Mouse (Mus musculus) kidney, postnatal 4 days (tissue): ENCODE results near the gene Fhad1.
A peak's percentile ranks its signal among the peaks of the same experiment; 100 is the strongest.

Experiments
- DNase-seq, 2 experiments: peaks; one replicate each; pipeline ENCODE4 v3.0.0; 2021; ENCODE audit warnings: mixed read lengths in 2 of 2

Gene Fhad1

DNA sequence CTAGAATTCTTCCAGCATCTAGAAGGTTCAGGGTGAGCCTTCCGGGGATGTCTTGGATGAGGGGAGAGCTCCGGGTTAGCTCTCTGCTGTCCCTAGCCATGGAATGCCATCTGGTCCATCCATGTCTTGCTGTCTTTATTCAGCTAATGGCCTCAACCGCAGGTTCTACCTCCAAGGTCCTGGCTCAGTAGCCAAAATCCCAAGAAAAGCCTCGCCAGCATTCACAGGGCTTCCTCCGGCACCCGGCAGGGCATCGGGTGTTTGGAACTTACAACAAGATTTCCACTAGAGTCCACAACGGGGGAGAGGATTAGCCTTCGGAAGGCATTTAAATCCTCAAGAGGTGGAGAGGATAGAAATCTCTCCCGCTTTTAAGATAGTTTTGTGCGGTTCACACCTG is 84.9 kb downstream of the Fhad1 start:
- no peak for DNase-seq

DNA sequence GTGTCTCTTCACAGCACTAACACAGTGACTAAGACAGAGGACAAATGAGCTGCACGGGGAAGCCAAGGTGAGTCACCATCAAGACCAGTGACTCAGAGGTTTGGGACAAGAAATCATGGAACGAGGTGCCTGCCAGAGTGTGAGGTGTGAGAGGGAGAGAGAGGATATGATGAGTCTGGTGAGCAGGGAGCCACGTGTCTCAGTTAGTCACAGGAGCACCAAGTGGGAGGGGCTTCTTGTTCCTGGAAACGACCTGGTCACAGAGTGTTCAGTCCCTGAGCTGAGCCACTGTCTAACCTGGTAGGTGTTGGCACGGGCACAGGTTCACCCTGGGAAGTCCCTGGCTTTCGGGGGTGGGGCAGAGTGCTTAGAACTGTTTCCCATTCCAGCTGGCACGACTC is 86.0 kb downstream of the Fhad1 start:
- DNase-seq, result peak; percentile 46 to 64

DNA sequence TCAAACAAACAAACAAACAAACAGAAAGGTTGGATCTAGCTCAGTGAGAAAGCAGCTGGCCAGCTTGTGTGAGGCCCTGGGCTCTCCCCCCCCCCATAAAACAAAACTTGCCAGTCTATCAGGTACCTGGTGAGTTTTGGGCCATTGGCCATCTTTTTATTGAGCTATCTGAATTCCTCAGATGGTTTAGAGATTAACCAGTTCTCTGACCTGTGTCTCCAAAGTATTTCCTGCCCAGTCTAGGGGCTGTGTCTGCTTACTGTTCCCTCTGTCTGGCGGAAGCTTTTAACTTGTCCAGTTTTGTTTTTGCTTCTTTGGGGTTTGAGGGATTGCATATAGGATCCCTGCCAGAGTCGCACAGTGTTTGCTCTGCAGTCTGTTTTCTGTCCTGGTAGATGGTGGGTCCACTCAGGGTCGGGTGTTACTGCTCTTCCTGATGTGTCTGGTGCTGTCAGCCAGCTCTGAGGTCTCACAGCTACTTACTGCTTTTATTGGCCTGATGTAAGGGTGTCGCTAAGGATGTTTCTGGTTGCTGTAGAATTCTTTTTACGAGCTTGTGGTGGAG is 89.0 kb downstream of the Fhad1 start:
- DNase-seq, result peak; percentile 48 to 61

DNA sequence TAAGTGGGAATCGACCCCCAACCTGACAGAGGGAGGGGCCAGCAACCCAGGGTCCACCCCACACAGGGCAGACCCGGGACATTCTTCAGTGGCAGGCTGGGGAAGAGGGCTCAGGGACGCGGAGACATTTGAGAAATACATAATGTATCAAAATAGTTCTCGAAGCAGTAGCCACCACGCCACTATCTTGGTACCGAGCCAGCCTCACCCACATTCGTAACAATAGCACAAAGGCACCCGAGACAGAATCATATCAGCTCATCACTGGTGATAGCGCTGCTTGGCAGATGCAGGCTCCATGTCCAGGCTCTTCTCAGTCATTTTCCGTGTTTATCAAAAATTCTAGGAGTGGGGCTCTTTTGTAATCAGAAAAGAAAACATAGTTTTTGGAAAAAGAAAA is 90.9 kb downstream of the Fhad1 start:
- DNase-seq, result no peak

- DNase-seq, result no peak
Measured at GRCm38 (mm10) chr4:141920391-141920790, 94.5 kb downstream of the Fhad1 start.

DNA sequence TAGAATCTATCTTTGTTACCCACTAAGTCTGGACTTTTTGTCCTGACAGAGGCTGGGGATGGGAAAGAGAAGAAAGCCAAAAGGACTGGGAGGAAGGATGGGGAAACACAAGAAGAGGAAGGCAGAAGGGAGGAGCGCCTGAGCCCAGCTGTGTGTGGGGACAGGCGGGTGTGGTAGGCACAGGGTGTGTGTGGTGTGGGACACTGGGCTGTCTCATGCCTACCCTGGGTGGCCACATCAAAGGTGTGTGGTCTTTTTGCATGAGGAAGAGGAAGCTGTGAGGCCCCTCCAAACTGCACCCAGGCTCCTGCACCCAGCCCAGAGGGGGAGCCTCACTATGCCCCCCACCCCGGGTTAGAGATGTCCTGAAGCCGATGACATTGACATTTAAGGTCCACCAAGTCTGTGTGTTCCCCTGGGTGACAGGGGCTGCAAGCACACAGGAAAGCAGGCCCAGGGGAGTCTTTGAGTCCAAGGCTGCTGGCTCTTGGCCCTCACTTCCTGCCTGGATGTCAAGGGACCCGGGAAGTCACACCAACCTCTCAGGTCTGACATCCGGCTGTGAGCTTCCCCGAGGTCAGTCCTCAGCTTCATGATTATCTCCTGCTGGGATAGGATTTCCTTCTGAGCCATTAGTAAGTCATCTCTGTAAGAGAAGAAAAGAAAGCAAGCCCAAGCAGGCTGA is 97.0 kb downstream of the Fhad1 start:
- DNase-seq, result no peak

GRCm38 (mm10) chr4:141914040-141914439 is 100.8 kb downstream of the Fhad1 start:
- peak; percentile 53 to 73 for DNase-seq

GRCm38 (mm10) chr4:141913201-141913993 is 101.5 kb downstream of the Fhad1 start:
- DNase-seq, result peak; percentile 64 to 72

DNA sequence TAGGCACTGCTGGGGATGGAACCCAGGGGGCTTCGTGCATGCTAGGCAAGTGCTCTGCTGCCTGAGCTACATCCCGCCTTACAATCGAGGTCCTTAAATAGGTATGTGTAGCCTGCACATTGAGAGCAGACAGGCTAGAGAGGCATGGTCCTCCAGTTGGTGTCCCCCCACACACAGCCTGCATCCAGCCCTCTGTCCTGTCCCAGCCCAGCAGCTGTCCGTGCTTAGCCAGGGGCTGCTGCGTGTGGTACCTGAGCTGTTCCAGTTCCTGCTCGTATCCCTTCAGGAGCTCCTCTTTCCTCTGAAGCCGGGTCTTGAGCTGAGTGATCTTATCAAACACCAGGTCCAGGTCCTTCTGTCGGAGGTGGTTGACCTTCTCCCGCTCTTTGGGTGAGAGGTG is 110.2 kb downstream of the Fhad1 start:
- DNase-seq, result no peak

- DNase-seq, result no peak
Measured at GRCm38 (mm10) chr4:141902479-141902858, 112.4 kb downstream of the Fhad1 start.

- DNase-seq, result no peak
Measured at GRCm38 (mm10) chr4:141901711-141902478, 113.0 kb downstream of the Fhad1 start.

DNA sequence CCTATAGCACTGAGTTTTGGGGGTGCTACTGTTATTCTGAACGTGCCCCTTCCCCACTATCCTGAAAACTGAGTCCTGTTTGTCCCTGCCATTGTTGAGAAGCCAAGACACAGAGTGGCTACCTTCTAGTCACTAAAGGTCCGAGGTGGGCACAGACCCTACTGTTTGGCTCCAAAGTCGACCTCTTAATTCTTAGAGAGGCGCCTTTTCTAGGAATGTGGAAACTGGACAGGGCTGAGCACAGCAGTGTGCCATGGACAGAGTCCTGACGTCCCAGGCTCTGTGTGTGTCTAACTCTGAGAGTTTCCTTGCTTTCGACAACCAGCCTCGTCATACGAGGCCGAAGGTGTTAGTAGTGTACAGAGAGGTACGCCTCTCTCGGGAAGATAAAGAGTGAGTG is 114.5 kb downstream of the Fhad1 start:
- no peak for DNase-seq

- peak; percentile 61 to 71 for DNase-seq
Measured at GRCm38 (mm10) chr4:141899936-141900335, 114.9 kb downstream of the Fhad1 start.

- no peak for DNase-seq
Measured at GRCm38 (mm10) chr4:141898905-141899304, 116.0 kb downstream of the Fhad1 start.

GRCm38 (mm10) chr4:141897838-141898237 is 117.0 kb downstream of the Fhad1 start:
- DNase-seq, result no peak

DNA sequence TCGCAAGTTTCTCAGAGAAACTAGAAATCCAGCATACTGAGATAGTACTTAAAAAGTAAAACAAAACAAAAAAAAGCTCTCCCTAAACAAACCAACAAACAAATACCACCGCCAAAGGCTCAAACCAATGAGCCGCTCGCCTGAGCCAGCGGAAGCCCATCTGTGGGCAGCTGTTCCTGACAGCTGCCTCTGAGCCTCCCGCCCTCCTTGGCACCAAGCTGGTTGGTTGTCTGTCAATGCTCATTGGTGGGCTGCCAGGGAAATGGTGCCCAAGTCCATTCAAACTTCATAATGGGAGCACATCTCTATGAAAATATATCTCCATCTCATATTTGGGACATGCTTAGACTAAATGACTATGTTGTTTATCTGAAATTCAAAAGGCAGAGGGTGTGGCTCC is 117.7 kb downstream of the Fhad1 start:
- DNase-seq, result peak in 1 of 2 experiments; percentile 27

DNA sequence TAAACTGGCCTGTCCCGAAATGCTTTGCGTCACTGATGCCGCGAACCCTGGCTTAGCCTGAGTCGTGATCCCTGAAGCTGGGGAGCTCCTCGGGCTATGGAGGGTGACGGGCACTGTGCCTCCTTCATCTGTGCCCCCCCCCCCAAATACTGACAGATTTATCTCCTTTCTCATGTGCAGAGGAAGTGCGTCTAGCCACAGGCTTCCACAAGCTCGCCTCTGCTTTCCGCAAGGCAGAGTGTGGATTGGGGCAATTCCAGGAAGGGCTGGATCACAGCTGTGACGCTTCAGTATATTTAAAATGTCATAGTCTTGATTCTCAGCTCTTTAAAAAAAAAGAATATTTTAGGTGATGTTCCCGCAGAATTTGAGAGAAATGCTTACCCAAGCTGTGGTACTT is 119.1 kb downstream of the Fhad1 start:
- DNase-seq, result peak; percentile 56 to 65

- DNase-seq, result no peak
Measured at GRCm38 (mm10) chr4:141893157-141893784, 121.6 kb downstream of the Fhad1 start.

GRCm38 (mm10) chr4:141886385-141886968 is 128.4 kb downstream of the Fhad1 start:
- no peak for DNase-seq

DNA sequence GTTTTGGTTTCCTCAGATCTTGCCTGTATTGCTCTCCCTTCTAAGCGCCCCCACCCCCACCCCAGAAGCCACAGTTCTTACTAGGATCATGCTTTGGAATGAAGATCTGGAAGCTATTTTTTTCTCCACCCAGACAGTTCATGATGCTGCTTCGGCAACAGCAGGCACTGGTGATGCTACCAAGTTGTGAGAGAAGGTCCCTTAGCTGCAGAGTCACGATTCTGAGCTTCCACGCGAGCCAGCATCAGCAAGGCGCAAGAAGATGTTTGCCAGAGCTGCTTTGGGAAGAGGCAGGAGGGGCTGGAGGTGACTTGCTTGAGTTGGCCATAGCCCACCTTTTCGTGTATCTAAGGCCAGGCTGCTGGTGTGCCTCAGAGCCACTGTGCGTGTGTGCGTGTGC is 129.4 kb downstream of the Fhad1 start:
- DNase-seq, result no peak

DNA sequence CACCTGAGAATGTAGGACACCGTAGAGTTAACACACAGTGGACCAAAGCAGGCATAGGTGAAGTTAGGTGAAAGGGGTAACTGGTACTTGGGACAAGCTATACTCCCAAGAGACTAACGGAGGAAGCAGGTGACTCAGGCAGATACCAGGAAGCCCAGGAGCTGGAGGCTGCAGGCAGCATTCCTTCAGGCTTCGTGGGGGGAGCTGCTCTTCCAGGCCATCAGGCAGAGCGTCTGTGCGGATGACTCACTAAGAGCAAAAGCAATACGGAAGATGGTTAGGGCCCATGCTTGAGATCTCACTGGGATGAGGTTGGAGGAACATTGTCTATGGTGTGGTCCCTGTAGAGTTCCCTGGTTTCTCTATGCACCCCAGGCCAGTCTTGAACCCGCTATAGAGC is 132.0 kb downstream of the Fhad1 start:
- no peak for DNase-seq

DNA sequence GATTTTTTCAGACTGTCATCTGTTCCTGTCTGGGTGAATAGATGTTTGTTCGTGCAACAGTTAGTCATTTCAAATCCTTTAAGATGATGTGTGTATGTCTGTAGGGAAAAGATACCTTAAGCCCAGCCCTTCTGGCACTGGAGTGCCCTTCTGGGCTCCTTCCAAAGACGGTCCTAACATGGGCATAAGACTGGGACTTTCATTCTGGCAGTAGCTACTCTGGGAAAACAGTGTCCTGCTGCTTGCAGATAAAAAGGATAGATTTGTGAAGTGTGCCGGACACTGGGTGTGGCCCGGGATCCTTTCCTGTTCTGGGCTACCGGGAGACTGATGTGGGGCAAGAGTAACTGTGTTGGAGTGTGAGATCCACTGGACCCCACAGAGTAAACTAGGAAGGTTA is 132.9 kb downstream of the Fhad1 start:
- no peak for DNase-seq
